ENCODE assay signal across 10 mouse cellular contexts in the genomic region with DNA sequence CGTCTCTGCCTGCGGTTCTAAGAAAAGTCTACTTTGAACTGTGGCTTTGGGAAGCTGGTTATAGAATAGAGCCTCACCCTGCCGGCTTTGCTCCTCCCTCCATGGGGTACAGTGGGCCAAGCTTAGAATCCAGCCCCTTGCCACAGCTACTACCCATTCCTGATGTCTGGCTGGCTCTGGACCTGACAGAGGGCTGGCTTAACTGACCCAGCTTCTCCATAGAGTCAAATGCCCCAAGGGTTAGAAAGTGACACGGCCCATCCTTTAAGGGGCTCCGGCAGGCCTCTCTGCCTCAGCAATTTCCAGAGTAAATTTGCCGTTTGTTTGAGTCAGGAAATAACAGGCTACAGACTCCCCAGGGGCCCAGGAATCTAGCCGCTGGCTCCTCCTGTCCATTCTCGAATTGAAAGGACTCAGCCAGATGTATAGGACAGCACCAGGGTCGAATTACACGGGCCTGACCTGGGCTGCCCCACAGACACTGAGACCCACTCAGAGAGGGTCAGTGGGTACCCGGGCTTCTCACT. TPM values are rescaled to one million over a fixed set of nuclear protein-coding genes. Genes with fewer than 3 reads are reported as not detected.
A peak's percentile ranks its signal among the peaks of the same experiment; 100 is the strongest.
DNase-seq lines count a peak whose midpoint lies in the region; ATAC-seq and TF ChIP-seq lines count a peak whose summit lies in the region.
"Had no signal": no experiment of that assay in that cellular context is flagged by ENCODE, and none has a peak within 500 bp of the region (broad histone marks: within the 10 kb centered on the region; RNA-seq: fewer than 3 reads in every experiment).

No protein-coding gene starts in this region.

- peaks cover 41% of the 10 kb centered on the region for H3K4me1 ChIP-seq in heart, embryonic 10.5 days
- H3K4me1 ChIP-seq in lung, embryonic 16.5 days (replicated peaks; ENCODE audit: control insufficient read depth, insufficient read depth, low read length), result peaks cover 29% of the 10 kb centered on the region
- H3K4me1 ChIP-seq in lung, adult 2 months (ENCODE audit: control insufficient read depth, insufficient read depth, low read length), result no peaks in the 10 kb centered on the region
- H3K4me1 ChIP-seq in limb, embryonic 10.5 days, result peaks cover 52% of the 10 kb centered on the region
- H3K4me1 ChIP-seq in stomach, embryonic 16.5 days (ENCODE audit: control insufficient read depth, insufficient read depth, low read length), result peaks cover 8% of the 10 kb centered on the region; the same call in 1 of the 2 replicates

- 0 out of 2 replicates have a peak overlapping the region, but pooled peaks have one; percentile 38 for H3K4me2 ChIP-seq in lung, embryonic 16.5 days (ENCODE audit: low read depth, low read length)
- H3K4me2 ChIP-seq in stomach, embryonic 16.5 days (ENCODE audit: low read depth, low read length), result no peak overlapping the region

- no peak for TF ChIP-seq POLR2A in lung, adult 2 months (IDR thresholded peaks at IDR 0.05; ENCODE audit: borderline replicate concordance, extremely low read depth, low read depth, low read length)

- no peak overlapping the region; the same call in 1 of the 2 replicates for H3K9ac ChIP-seq in lung, embryonic 16.5 days (ENCODE audit: low read length)
- H3K9ac ChIP-seq in stomach, embryonic 16.5 days (ENCODE audit: low read length), result peak overlapping the region; percentile 2; the same call in 1 of the 2 replicates

- peak overlapping the region; percentile 71 for H3K27ac ChIP-seq in heart, embryonic 10.5 days
- peak overlapping the region; percentile 92 for H3K27ac ChIP-seq in lung, embryonic 16.5 days (ENCODE audit: low read length)
- H3K27ac ChIP-seq in limb, embryonic 10.5 days, result peak overlapping the region; percentile 82
- H3K27ac ChIP-seq in stomach, embryonic 16.5 days (ENCODE audit: low read length), result no peak overlapping the region

- H3K9me3 ChIP-seq in heart, embryonic 10.5 days, result no peaks in the 10 kb centered on the region
- H3K9me3 ChIP-seq in lung, embryonic 16.5 days (ENCODE audit: control insufficient read depth, low read length), result no peaks in the 10 kb centered on the region
- no peaks in the 10 kb centered on the region for H3K9me3 ChIP-seq in limb, embryonic 10.5 days (replicated peaks)
- H3K9me3 ChIP-seq in stomach, embryonic 16.5 days (replicated peaks; ENCODE audit: control insufficient read depth, low read length), result no peaks in the 10 kb centered on the region

- DNase-seq in heart, embryonic 10.5 days (ENCODE audit: low spot score), result no peak
- no peak for DNase-seq in heart, adult 9 months (ENCODE audit: low spot score in 2 of 2)
- no peak for DNase-seq in lung, adult 2 months
- DNase-seq in limb, embryonic 10.5 days (ENCODE audit: low spot score), result peak; percentile 51
- DNase-seq in B cell, adult 2 months, result no peak
- DNase-seq: thymus, adult 18-20 months had no signal

- peaks cover 5% of the 10 kb centered on the region; the same call in 1 of the 2 replicates for H3K27me3 ChIP-seq in heart, embryonic 10.5 days (ENCODE audit: insufficient read depth, poor library complexity, severe bottlenecking)
- no peaks in the 10 kb centered on the region for H3K27me3 ChIP-seq in lung, embryonic 16.5 days (ENCODE audit: control insufficient read depth, insufficient read depth, low read depth, low read length)
- H3K27me3 ChIP-seq in limb, embryonic 10.5 days (ENCODE audit: low read depth, poor library complexity, severe bottlenecking), result no peaks in the 10 kb centered on the region
- H3K27me3 ChIP-seq in stomach, embryonic 16.5 days (ENCODE audit: control insufficient read depth, insufficient read depth, low read length), result no peaks in the 10 kb centered on the region

- peak; percentile 34 for ATAC-seq in lung, embryonic 16.5 days (ENCODE audit: low read depth)
- ATAC-seq in stomach, embryonic 16.5 days (ENCODE audit: insufficient read depth, low FRiP score), result 0 out of 2 replicates have a peak, but pooled peaks have one; percentile 16
- ATAC-seq in megakaryocyte, adult 5-6 weeks (ENCODE audit: poor library complexity, severe bottlenecking), result no peak

- TF ChIP-seq CTCF in lung, adult 2 months (IDR thresholded peaks at IDR 0.05; ENCODE audit: insufficient read depth, low read length), result no peak

- no peaks in the 10 kb centered on the region for H3K36me3 ChIP-seq in heart, embryonic 10.5 days
- no peaks in the 10 kb centered on the region for H3K36me3 ChIP-seq in lung, embryonic 16.5 days (ENCODE audit: control insufficient read depth, insufficient read depth, low read length)
- H3K36me3 ChIP-seq in limb, embryonic 10.5 days, result no peaks in the 10 kb centered on the region
- no peaks in the 10 kb centered on the region for H3K36me3 ChIP-seq in stomach, embryonic 16.5 days (ENCODE audit: control insufficient read depth, insufficient read depth, low read length)

- 7% methylated on average over 11 of the region's 11 CpGs for WGBS in heart, embryonic 10.5 days
- 7% methylated on average over 11 of the region's 11 CpGs for WGBS in lung, embryonic 16.5 days
- 34% methylated on average over 11 of the region's 11 CpGs for WGBS in lung, adult 2 months
- WGBS in limb, embryonic 10.5 days, result 2% methylated on average over 11 of the region's 11 CpGs
- 11% methylated on average over 11 of the region's 11 CpGs for WGBS in stomach, embryonic 16.5 days

- no peak overlapping the region for H3K4me3 ChIP-seq in heart, embryonic 10.5 days
- H3K4me3 ChIP-seq in lung, embryonic 16.5 days (ENCODE audit: low read length), result no peak overlapping the region
- H3K4me3 ChIP-seq in lung, adult 2 months (replicated peaks; ENCODE audit: extremely low read depth, low read depth, low read length), result no peak overlapping the region
- H3K4me3 ChIP-seq in limb, embryonic 10.5 days, result peak overlapping the region; percentile 27
- H3K4me3 ChIP-seq in stomach, embryonic 16.5 days (replicated peaks; ENCODE audit: low read length), result no peak overlapping the region

RNA-seq across cellular contexts. Expression of a gene that starts 24.5 kb away (rescaled TPM):
- polyA plus RNA-seq in heart, embryonic 10.5 days (2016; fragmentation: Nextera tagmentation; extraction: Ambion mirVana), result not detected in 2 replicates
- polyA plus RNA-seq in lung, embryonic 16.5 days (2015; fragmentation: Nextera tagmentation; extraction: Ambion mirVana), result not detected in 2 replicates
- polyA plus RNA-seq in lung, adult 2 months (2012; rRNA removed), result not detected in 2 replicates
- not detected in 2 replicates for polyA plus RNA-seq in limb, embryonic 10.5 days (2016; fragmentation: Nextera tagmentation; extraction: Ambion mirVana)
- polyA plus RNA-seq in stomach, embryonic 16.5 days (2015; fragmentation: Nextera tagmentation; extraction: Ambion mirVana), result 0.36 and 0.41 TPM in 2 replicates
- not detected in 2 replicates for total RNA-seq in megakaryocyte, adult 5-6 weeks (2015)
- total RNA-seq in megakaryocyte, adult 5-6 weeks (2017), result not detected in 2 replicates
- polyA plus RNA-seq: C2C12 had no signal

RNA-seq across cellular contexts. Expression of a gene that starts 27.5 kb away (rescaled TPM):
- polyA plus RNA-seq in heart, embryonic 10.5 days (2016; fragmentation: Nextera tagmentation; extraction: Ambion mirVana), result 0.21 and 0.34 TPM in 2 replicates
- 0.23 and 0.34 TPM in 2 replicates for polyA plus RNA-seq in lung, embryonic 16.5 days (2015; fragmentation: Nextera tagmentation; extraction: Ambion mirVana)
- polyA plus RNA-seq in lung, adult 2 months (2012; rRNA removed), result 0.54 and 0.59 TPM in 2 replicates
- polyA plus RNA-seq in limb, embryonic 10.5 days (2016; fragmentation: Nextera tagmentation; extraction: Ambion mirVana), result 0.14 TPM in 1 of 2 replicates, not detected in the other
- polyA plus RNA-seq in stomach, embryonic 16.5 days (2015; fragmentation: Nextera tagmentation; extraction: Ambion mirVana), result 0.65 and 1.3 TPM in 2 replicates
- not detected in 2 replicates for total RNA-seq in megakaryocyte, adult 5-6 weeks (2015)
- not detected in 2 replicates for total RNA-seq in megakaryocyte, adult 5-6 weeks (2017)

RNA-seq across cellular contexts. Expression of a gene that starts 27.7 kb away (rescaled TPM):
- 36.6 and 46.3 TPM in 2 replicates for polyA plus RNA-seq in heart, embryonic 10.5 days (2016; fragmentation: Nextera tagmentation; extraction: Ambion mirVana)
- 30.7 and 33.2 TPM in 2 replicates for polyA plus RNA-seq in lung, embryonic 16.5 days (2015; fragmentation: Nextera tagmentation; extraction: Ambion mirVana)
- polyA plus RNA-seq in lung, adult 2 months (2012; rRNA removed), result 14.3 and 18.2 TPM in 2 replicates
- 40.7 and 50.1 TPM in 2 replicates for polyA plus RNA-seq in limb, embryonic 10.5 days (2016; fragmentation: Nextera tagmentation; extraction: Ambion mirVana)
- polyA plus RNA-seq in stomach, embryonic 16.5 days (2015; fragmentation: Nextera tagmentation; extraction: Ambion mirVana), result 23.0 and 23.7 TPM in 2 replicates
- 0.04 and 0.32 TPM in 2 replicates for total RNA-seq in megakaryocyte, adult 5-6 weeks (2015)
- total RNA-seq in megakaryocyte, adult 5-6 weeks (2017), result 0.37 and 0.89 TPM in 2 replicates

RNA-seq across cellular contexts. Expression of a gene that starts 58.1 kb away (rescaled TPM):
- 0.14 TPM in 1 of 2 replicates, not detected in the other for polyA plus RNA-seq in heart, embryonic 10.5 days (2016; fragmentation: Nextera tagmentation; extraction: Ambion mirVana)
- polyA plus RNA-seq in lung, embryonic 16.5 days (2015; fragmentation: Nextera tagmentation; extraction: Ambion mirVana), result 0.46 and 0.72 TPM in 2 replicates
- 8.9 and 9.2 TPM in 2 replicates for polyA plus RNA-seq in lung, adult 2 months (2012; rRNA removed)
- 0.13 TPM in 1 of 2 replicates, not detected in the other for polyA plus RNA-seq in limb, embryonic 10.5 days (2016; fragmentation: Nextera tagmentation; extraction: Ambion mirVana)
- polyA plus RNA-seq in stomach, embryonic 16.5 days (2015; fragmentation: Nextera tagmentation; extraction: Ambion mirVana), result 0.53 and 0.75 TPM in 2 replicates
- total RNA-seq in megakaryocyte, adult 5-6 weeks (2015), result 0.16 and 0.27 TPM in 2 replicates
- total RNA-seq in megakaryocyte, adult 5-6 weeks (2017), result 0.11 and 0.69 TPM in 2 replicates
